Mouse (Mus musculus) cerebellum, adult 8-10 months (tissue): ENCODE measurements around the gene Scgb1a1.
"Not testable (repeated sequence)": the region's sequence is repeated elsewhere in the genome, so short reads cannot be mapped to it uniquely, and the experiment has no call there.

Source experiments
- DNase-seq: peaks from one replicate; pipeline ENCODE4 v3.0.0; 2022

The Scgb1a1 gene

DNA sequence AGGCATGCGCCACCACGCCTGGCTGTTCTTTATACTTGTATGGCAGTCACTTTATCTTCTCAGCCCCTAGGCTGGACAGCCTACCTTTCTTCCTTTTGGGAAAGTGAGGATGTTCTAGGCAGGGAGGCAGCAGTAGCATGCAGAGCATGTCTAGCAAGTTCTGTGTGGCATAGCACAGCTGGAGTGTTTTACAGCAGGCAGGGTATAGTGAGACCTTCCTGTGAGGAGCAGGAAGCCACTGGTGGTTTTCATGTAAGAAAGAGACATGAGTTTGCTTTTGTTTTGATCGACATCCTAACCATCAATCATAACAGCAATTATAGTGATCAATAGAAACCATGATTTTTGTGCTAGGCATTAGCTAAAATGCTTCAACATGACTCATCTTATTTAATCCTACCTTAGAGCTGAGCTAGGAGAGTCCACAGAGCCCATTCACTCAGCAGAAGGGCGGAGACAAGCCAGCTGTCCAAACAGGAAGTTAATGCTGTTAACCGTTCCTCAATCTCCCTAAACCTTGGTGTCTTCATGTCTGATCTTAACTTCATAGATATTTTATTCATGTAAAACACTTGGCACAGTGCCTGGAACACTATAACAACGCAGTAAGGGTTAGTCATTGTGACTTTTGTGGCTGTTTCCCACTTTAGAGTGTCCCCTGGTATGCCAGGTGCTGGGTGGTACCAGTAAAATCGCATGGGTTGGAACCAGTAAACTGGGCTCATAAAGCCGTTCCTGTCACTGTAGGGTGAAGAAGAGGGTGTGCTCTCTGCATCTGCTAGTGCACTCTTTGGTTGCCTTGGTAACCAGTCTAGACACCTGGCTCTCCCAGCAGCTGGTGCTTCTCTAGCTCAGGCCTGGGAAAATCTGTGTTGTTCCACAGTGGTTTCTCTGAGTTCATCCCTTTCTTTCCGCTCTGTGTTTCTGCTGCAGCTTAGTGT is 21.9 kb downstream of the Scgb1a1 start:
- no peak for DNase-seq

DNA sequence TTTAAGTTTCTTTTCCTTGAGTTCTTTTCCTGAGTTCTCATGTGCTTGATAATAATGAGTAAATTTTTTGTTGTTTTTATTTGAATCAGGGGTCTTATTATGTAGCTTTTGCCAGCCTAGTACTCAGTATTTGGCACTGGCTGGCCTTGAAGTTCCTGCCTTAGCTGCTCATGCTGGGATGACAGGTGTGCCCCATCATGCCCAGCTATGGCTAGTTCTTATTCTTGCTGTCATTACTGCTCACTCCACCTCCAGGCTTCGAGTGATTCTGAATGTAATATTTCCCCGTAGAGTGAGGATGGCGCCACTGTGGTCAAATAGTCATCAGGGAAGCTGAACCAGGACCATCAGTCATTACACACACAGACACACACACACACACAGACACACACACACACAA is 23.9 kb downstream of the Scgb1a1 start:
- no peak for DNase-seq

DNA sequence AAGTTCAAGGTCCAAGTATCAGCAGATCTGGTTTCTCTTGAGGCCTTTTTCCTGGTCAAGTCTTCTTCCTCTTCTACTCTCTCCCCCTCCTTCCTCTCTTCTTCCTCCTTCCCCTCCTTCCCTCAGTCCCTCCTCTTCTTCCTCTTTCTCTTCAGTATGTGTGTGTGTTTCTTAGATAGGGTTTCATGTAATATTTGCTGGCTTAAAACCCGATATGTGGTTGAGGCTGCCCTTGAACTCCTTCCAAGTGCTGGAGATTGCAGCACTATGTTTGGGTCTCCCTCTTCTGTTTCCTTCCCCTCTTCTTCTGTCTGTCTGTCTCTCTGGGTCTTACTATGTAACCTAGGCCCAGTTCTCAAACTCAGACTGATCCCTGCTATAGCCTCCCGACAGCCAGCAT is 24.9 kb downstream of the Scgb1a1 start:
- DNase-seq = no peak

DNA sequence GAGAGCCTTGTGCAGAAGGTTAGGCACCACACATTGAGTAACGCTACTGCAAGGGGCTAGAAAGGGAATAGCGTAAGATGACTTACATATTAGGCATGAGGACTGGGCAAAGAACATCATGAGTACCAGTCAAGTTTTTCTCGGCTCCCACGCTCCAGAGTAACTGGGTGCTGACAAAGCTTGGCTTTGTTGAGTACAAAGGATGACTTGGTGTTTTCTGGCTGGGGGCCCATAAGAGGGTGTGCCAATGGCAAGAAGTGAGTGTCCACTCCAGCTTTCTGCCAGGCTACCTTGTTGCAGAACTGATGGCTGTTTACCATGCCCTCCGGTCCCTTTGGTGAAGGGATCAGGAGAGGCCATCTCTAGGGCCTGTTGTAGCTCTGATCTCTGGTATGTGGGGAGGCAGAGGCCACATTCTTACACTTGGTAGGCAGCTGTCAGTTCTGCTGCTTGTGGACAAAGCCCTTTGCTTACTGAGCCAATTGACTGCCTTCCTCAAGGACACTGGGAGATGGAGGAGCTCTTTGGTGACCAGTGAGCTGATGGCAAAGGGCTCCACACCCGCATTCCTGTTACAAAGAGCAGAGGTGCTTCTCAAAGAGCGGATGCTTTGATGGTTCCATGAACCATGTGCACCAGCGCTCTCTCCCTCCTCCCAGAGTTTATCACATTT is 26.4 kb downstream of the Scgb1a1 start:
- DNase-seq = no peak

DNA sequence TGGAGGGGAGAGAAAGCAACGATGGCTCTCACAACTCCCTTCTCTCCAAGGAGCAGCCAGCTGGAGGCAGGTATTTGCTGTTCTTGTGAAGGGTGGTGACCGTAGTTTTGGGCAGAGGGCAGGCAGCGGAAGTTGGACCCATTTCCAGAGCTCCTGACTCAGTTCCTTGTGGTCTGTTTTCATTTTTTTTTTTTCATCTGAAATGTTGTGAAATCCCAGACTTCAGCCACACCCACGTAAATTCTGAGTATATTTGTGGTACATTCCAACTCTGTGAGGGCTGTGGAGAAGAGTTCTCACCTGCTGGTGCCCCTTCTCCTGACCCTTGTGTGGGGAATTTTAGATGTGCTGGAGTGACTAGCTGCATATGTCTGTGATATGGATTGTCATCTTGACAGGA is 27.7 kb downstream of the Scgb1a1 start:
- no peak for DNase-seq

DNA sequence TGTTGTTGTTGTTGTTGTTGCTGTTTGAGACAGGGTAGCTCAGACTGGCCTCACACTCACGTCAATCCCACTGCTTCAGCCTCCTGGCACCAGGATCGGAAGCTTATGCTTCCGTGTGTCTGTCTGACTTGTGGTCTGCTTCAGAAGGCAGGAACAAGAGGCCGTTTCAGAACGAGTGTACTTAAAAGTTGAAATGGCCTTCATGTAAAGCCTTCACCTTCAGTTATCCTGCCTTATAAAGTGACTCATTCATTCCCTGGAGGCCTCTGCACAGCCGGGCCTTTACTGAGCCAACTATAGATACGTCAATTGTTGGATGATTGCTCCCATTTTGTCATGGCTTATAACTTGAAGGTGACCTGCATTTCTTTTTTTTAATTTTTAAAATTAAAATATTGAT is 28.4 kb downstream of the Scgb1a1 start:
- no peak for DNase-seq

DNA sequence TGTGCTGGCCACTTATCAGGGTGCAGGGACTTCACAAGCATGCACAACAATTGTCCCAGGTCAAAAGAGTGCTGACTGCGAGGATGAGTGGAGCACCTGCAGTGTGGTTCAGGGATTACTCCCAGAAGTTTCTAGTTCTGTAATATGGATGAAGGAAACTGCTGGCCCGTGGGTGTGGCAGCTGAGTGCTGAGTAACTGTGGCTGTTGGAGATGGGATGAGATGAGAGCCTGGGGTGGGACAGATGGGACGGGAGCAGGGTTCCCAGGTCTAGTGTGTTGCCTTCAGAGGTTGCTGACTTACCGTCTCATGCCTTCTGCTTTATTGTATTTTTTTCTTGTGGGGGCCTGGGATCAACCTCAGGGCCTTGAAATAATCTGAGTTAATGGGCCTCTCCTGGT is 28.8 kb downstream of the Scgb1a1 start:
- no peak for DNase-seq

DNA sequence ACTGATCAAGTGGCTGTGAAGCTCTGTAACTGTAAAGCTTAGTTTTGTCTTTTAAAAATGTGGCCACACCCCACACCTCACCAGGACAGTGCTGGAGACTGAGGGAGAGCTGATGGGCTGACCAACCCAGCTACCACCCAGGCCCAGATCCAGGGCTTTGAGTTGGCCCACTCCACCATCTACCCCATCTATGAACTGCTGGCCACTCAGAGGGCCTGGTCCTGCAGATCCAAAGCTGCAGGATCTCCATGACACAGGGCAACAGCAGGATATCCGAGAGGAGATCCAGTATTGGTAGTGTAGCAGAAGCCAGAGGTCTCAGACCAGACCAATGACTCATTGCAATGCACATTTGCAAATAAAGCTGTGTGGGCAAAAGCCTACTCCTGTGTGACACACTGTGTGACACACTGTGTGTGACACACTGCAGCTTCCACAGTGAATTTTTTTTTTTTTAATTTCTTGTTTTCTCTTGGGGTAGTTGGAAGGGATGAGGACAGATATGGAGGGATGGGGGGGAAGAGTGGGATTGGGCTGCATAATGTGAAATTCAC is 29.4 kb downstream of the Scgb1a1 start:
- no peak for DNase-seq

DNA sequence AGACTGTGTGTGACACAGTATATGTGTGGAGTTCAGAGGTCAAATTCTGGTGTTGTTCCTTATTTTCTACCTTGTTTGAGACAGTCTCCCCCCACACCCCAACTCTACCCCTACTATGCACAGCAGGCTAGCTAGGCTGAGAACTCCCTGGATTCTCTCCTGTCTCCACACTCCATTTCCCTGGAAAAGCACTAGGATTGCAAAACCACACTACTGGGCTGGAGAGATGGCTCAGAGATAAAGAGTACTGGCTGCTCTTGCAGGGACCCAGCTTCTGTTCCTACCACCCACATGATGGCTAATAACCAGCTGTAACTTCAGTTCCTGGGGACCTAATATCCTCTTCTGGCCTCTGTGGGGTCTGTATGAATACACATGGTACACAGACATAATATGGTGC is 30.1 kb downstream of the Scgb1a1 start:
- DNase-seq = no peak

DNA sequence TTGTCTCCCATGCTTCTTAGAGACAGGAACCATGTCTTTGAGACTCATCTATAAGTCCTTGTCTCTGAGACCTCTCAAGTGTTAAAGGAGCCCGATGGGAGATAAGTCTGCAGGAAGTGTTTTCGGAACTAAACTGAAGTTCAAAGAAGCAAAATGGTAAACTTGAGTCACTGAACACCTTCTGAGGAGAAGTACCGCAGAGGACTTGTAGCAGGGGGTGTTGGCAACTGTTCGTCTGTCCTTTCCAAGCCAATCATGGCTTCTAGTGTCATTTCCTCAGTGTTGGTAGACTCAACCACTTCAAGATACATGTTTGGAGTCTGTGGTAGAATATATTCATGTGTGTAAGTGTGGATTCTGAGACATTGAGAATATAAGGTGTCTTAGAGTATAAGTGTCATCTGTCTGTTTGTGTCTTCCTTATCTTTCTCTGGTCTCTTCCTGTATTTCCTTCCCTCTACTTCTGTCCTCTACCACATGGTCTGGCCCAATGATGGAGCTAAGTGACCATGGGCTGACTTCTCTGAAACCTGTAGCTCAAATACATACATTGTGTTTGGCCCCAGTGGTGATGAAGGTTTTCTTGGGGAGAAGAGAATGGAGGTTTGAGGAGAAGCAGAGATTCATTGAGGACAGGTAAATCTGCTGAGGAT is 31.9 kb downstream of the Scgb1a1 start:
- no peak for DNase-seq

DNA sequence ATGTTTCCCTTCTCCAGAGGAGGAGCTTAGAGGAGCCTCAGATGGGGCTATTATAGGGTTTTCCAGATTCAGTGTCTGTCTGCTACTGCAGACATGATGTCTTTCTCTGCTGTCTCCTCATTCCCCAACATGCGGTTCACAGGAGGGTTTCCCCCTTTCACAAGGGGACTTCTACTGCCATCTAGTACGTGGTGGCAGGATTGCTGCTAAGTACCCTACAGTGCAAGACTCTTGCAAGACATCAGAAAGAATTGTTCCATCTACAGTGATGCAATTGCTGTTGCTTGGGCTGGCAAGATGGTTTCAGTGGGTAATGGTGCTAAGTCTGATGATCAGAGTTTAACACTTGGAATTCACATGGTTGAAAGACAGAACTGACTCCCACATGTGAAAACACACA is 32.6 kb downstream of the Scgb1a1 start:
- no peak for DNase-seq

DNA sequence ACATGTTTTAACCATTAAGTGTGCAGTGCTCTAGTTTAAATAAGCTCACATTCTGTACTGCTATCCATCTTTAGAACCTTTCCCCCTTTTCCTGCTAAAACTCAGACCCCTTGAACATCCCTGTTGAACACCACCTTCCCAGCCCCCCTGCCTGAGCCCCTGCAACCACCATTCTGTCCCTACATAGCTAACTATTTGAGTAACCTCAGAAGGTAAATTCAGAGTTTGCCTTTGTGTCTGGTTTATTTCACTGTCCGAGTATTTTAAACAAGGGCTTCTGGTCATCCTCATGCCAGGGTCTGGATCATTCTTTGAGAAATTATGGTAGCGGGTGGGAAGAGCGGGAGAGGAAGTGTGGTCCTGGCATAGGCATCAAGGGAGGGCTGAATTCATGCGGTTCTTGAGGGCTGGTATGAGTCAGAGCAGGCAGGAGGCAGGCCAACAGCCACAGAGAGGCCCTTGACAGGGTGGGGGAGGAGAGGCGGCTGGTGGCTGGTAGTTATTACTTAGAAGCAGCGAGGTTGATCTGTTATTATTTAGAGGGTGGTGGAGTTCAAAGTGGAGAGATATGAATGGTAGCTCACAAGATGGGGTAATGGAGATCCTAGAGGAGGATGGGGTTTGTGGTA is 34.8 kb downstream of the Scgb1a1 start:
- DNase-seq = no peak

DNA sequence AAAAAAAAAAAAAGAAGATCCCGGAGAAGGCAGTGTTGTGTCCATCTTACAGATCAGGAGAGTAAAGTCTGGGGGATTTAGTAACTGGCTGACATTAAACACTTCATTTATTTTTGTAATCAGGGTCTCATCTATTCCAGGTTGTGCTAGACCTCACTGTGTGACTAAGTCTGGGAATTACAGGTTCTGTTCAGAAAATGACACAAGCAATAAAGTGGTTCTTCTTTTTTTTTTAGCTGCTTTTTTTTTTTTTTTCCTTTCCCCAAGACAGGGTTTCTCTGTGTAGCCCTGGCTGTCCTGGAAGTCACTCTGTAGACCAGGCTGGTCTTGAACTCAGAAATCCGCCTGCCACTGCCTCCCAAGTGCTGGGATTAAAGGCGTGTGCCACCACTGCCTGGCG is 35.8 kb downstream of the Scgb1a1 start:
- DNase-seq = not testable (repeated sequence)

DNA sequence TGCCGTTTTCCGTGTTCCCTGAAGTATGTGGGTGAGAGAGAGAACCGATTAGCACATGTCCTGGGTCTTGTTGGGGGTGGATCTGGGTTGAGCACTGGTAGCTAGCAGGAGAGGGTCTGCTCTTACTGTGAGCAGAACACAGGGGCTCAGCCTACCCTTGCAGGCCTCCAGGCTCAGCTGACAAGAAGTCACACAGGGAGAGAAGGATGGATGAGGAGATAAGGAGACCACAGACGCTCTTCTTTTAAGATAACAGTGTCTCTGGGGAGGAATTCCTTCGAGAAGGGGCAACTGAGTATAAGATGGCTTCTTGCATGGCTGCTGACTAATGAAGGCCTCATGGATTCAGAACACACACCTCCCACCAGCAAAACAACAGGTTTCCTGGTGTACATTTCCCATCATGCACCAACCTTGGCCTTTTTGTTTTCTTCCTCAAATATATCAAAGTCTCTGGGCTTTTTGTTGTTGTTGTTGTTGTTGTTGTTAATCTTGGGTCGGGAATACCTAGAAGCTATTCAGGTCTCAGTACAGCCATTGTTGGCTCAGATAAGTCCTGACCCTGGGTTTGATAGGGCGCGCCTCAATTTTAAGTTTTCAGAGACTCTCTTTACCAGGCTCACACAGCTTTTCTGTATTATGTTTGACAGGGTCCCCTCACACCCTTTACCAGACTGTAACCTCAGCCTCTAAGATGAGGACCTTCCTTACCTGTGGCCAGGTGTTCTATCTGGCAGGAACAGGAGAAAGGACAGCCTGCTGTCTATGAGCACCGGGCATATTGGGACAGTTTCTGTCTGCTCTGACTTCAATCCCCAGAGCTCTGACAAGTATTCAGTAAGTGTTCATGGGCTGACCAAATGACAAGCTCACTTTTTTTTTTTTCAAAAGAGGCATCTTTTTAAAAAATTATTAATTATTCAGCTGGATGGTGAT is 37.2 kb downstream of the Scgb1a1 start:
- DNase-seq = no peak

DNA sequence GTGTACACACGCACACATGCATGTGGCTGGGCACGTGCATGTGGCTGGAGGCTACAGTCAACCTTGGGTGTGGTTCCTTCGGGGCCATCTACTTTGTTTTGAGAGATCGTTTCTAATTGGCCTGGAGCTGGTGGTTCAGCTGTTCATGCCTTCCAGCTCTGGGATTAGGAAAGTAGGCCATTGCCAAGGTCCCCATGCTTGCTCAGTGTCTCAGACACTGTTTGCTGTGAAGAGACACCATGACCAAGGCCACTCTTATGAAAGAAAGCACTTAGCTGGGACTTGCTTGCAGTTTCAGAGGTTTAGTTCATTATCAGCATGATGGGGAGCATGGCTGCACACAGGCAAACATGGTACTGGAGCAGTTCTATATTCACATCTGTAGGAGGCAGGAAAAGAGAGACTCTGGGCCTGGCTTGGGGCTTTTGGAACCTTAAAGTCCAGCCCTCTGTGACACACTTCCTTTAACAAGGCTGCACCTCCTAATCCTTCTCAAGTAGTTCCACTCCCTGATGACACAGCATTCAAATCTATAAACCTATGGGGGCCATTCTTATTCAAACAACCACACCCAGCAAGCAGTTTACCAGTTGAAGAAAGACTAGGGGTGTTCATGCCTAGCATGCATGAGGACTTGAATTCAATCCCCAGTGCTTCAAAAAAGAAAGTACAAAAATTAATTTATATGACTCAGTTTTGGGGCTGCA is 38.6 kb downstream of the Scgb1a1 start:
- DNase-seq = no peak

DNA sequence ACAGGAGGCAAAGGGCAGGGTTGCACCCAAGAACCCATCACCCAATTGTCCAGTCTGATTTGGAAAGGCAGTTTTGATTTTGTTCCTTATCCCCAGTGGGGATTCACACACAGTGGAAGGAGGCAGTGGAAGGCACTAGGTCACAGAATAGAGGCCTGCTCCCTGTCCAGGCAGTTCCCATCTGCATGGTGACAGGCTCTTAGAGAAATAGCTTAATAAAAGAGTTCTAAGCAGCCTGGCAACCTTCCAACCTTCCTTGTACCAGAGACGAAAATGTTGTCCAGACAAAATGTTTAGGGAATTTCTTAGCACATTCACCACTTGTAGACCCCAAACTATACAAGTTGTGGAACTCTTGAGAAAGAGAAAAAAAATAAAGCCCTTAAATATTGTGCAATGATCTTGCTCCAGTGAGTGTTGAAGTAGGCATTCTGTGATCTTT is 39.8 kb downstream of the Scgb1a1 start:
- no peak for DNase-seq

DNA sequence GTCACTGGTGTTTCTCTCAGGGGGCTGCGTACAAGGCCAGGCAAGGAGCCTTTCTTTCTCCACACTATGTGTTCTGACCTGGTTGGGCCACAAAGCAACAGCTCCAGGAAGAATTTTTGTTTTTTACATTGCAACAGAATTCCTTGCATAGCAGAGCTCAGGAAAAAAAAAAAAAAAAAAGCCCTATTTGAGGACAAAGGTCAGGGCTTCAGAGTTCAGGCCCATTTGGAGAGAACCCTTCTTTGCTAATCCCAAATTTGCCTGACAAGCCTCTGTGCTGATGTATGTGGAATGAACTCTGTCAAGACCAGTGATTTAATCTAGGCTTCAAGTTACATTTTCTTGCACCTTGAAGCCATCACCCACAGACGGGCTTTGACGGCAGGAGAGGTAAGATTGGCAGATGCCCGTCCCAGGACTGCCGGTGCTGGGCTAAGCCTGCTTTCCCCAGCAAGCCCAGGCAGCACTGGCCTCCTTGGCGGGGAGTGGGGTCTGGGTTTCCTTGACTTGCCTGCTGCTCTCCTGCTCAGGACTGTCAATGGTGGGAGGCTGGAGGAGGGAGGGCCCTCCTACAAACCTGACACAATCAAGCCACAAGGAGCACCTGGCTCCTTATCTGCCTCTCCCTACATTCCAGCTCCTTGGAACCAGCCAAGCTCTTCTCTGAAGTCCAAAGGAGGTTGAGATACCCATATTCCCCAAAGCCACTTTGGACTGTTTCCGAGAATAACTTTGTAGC is 40.4 kb downstream of the Scgb1a1 start:
- no peak for DNase-seq

DNA sequence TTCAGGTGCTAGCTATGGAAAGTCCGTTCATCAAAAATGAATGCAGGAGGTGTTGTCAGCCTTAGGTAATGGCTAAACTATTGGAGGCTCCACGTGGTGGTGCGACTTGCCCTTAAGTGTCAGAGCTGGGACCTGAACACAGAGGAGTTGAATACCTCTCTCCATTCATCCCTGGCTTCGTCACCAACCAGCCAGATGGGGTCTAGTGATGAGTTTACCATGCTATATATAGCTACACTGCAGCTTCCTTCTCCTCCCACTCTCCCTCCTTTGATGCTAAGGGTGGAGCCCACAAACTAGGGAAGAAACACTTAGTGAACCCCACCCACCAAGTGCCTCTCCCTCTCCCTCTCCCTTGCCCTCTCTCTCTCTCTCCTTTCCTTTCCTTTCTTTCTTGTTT is 43.5 kb downstream of the Scgb1a1 start:
- no peak for DNase-seq

DNA sequence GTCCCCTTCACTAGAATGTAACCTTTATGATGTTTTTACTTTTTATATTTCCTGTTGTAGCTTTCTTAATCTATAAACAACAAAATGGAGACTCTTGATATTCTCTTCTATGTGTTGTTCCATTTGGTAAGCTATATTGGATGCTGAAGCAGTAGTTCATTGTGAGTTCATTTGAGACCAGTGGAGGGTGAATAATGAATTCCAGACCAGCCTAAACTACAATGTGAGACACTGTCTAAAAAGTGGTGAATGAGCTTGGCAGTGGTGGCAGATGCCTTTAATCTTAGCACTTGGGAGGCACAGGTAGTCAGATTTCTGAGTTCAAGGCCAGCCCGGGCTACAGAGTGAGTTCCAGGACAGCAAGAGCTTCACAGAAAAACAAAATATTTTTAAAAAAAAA is 44.6 kb downstream of the Scgb1a1 start:
- DNase-seq = no peak

DNA sequence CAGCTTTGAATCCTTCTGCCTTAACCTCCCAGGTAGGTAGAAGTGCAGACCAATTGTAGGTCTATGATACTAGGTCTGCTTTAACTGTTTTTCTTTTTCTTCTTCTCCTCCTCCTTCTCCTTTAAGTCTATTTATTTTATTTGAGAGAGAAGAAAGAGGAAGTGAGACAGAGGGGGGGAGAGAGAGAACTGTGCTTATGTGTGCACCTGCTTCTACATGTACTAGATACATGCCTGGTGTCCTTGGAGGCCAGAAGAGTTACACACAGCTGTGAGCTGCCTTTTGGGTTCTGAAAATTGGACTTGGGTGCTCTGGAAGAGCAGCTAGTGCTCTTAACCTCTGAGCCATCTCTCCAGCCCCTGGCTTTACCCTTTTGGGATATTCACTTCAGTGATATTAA is 46.7 kb downstream of the Scgb1a1 start:
- no peak for DNase-seq
